In the genomic region with DNA sequence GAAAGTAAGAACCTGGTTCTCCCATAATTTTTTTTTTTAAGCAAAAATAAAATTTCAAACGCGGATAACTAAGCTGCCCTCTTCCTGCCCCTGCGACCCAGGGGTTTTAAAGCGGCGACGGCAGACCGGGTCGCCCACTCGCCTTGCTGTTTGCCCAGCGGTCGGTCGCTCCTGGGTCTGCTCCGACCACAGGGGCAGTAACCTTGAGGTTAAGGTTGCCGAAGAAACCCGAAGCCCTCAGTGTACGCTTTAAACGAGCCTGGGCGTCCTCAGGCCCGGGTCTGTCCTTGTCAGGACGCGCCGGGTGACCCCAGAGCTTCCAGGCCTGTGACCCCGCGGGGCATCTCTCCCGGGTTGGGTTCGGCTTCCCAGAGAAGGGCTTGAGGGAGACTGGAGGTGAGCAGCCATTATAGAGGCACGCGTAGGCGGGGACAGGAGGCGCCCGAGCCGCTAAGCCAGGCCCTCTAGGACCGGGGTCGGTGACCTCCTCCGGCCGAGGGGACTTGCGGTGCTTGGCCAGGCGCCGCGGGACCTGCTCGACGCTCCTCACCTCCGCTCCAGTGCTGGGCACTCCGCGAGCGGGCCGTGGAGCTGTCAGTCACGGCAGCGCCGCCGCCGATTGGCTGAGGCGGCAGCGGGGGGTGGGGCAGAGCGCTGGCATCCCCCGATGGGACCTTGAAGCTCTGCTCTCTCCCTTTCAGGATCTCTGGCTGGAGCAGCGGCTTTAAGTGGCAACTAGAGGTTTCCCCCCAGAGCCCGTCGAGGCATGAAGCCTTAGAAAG, we compare ENCODE assay signal across 8 mouse cellular contexts.
DNase-seq lines count a peak whose midpoint lies in the region; ATAC-seq and TF ChIP-seq lines count a peak whose summit lies in the region.

No protein-coding gene starts in this region.

- H3K9ac ChIP-seq in embryonic facial prominence, embryonic 11.5 days (replicated peaks; ENCODE audit: low read length), result peak overlapping the region; percentile 59
- H3K9ac ChIP-seq in limb, embryonic 11.5 days (ENCODE audit: low read length), result peak overlapping the region; percentile 64
- peak overlapping the region; percentile 74 for H3K9ac ChIP-seq in midbrain, embryonic 13.5 days (replicated peaks)

- DNase-seq in 3134 (ENCODE audit: extremely low read depth, insufficient read length, low spot score), result peak; percentile 94
- DNase-seq in adrenal gland, postnatal 25 days, result peak; percentile 97
- DNase-seq in embryonic facial prominence, embryonic 11.5 days (ENCODE audit: low spot score), result peak; percentile 92
- DNase-seq in heart, adult 11 months, result peak; percentile 100
- peak; percentile 94 for DNase-seq in kidney, adult 18-20 months
- peak; percentile 96 for DNase-seq in limb, embryonic 11.5 days (ENCODE audit: low spot score)

- TF ChIP-seq CTCF in small intestine, adult 2 months (IDR thresholded peaks at IDR 0.05; ENCODE audit: extremely low read depth, insufficient read length, insufficient replicate concordance, low read depth, low read length), result no peak

- peaks cover 3% of the 10 kb centered on the region for H3K4me1 ChIP-seq in embryonic facial prominence, embryonic 11.5 days (ENCODE audit: control insufficient read depth, insufficient read depth, low read length)
- peaks cover 24% of the 10 kb centered on the region for H3K4me1 ChIP-seq in limb, embryonic 11.5 days (ENCODE audit: control insufficient read depth, insufficient read depth, low read length)
- peaks cover 28% of the 10 kb centered on the region for H3K4me1 ChIP-seq in midbrain, embryonic 13.5 days (replicated peaks)
- peaks cover 23% of the 10 kb centered on the region for H3K4me1 ChIP-seq in small intestine, adult 2 months (ENCODE audit: control insufficient read depth, insufficient read depth, insufficient read length, low read length)

- peak; percentile 60 for TF ChIP-seq POLR2A in small intestine, adult 2 months (IDR thresholded peaks at IDR 0.05; ENCODE audit: low read depth, low read length)

- no peak overlapping the region for H3K27ac ChIP-seq in embryonic facial prominence, embryonic 11.5 days (replicated peaks; ENCODE audit: low read depth, low read length)
- H3K27ac ChIP-seq in limb, embryonic 11.5 days (replicated peaks; ENCODE audit: low read depth, low read length), result no peak overlapping the region
- H3K27ac ChIP-seq in midbrain, embryonic 13.5 days, result no peak overlapping the region
- peak overlapping the region; percentile 93 for H3K27ac ChIP-seq in small intestine, adult 2 months (ENCODE audit: insufficient read depth, low read depth, low read length)

- H3K4me3 ChIP-seq in embryonic facial prominence, embryonic 11.5 days (ENCODE audit: low read depth, low read length), result peak overlapping the region; percentile 56
- H3K4me3 ChIP-seq in limb, embryonic 11.5 days (ENCODE audit: low read depth, low read length), result peak overlapping the region; percentile 43
- H3K4me3 ChIP-seq in midbrain, embryonic 13.5 days (replicated peaks), result peak overlapping the region; percentile 66
- H3K4me3 ChIP-seq in small intestine, adult 2 months (ENCODE audit: low read depth, low read length), result peak overlapping the region; percentile 68

- H3K4me2 ChIP-seq in embryonic facial prominence, embryonic 11.5 days (ENCODE audit: low read depth, low read length), result peak overlapping the region; percentile 98
- H3K4me2 ChIP-seq in limb, embryonic 11.5 days (ENCODE audit: low read depth, severe bottlenecking), result peak overlapping the region; percentile 93
- H3K4me2 ChIP-seq in midbrain, embryonic 13.5 days (replicated peaks), result peak overlapping the region; percentile 96

- no peaks in the 10 kb centered on the region for H3K36me3 ChIP-seq in embryonic facial prominence, embryonic 11.5 days (replicated peaks; ENCODE audit: control insufficient read depth, insufficient read depth, low read depth, low read length)
- no peaks in the 10 kb centered on the region for H3K36me3 ChIP-seq in limb, embryonic 11.5 days (ENCODE audit: control insufficient read depth, insufficient read depth, low read length)
- no peaks in the 10 kb centered on the region for H3K36me3 ChIP-seq in midbrain, embryonic 13.5 days
- H3K36me3 ChIP-seq in small intestine, adult 2 months (ENCODE audit: control insufficient read depth, insufficient read depth, low read length), result no peaks in the 10 kb centered on the region

- peak; percentile 91 for ATAC-seq in embryonic facial prominence, embryonic 11.5 days (replicated peaks; ENCODE audit: insufficient number of reproducible peaks, low FRiP score, low TSS enrichment, low read depth)
- peak; percentile 88 for ATAC-seq in limb, embryonic 11.5 days (ENCODE audit: insufficient number of reproducible peaks, low FRiP score, low TSS enrichment, low read depth)
- ATAC-seq in midbrain, embryonic 13.5 days, result peak; percentile 95

- no peaks in the 10 kb centered on the region for H3K27me3 ChIP-seq in embryonic facial prominence, embryonic 11.5 days (ENCODE audit: control insufficient read depth, insufficient read depth, low read length)
- no peaks in the 10 kb centered on the region for H3K27me3 ChIP-seq in limb, embryonic 11.5 days (ENCODE audit: control insufficient read depth, insufficient read depth, low read length)
- H3K27me3 ChIP-seq in midbrain, embryonic 13.5 days, result peaks cover 29% of the 10 kb centered on the region
- H3K27me3 ChIP-seq in small intestine, adult 2 months (ENCODE audit: control insufficient read depth, insufficient read depth, low read length), result no peaks in the 10 kb centered on the region

- under 1% methylated on average over 59 of the region's 59 CpGs for WGBS in embryonic facial prominence, embryonic 11.5 days
- under 1% methylated on average over 59 of the region's 59 CpGs for WGBS in limb, embryonic 11.5 days
- under 1% methylated on average over 52 of the region's 59 CpGs for WGBS in midbrain, embryonic 13.5 days
- WGBS in small intestine, adult 2 months, result under 1% methylated on average over 59 of the region's 59 CpGs

- no peaks in the 10 kb centered on the region for H3K9me3 ChIP-seq in embryonic facial prominence, embryonic 11.5 days (replicated peaks; ENCODE audit: control insufficient read depth, low read length)
- no peaks in the 10 kb centered on the region for H3K9me3 ChIP-seq in limb, embryonic 11.5 days (ENCODE audit: control insufficient read depth, low read length)
- no peaks in the 10 kb centered on the region for H3K9me3 ChIP-seq in midbrain, embryonic 13.5 days
